ENCODE assay signal across 7 mouse cellular contexts in genomic region chr5:36869186-36869577, GRCm38 (mm10). TPM values are rescaled to one million over a fixed set of nuclear protein-coding genes. Genes with fewer than 3 reads are reported as not detected.
DNase-seq lines count a peak whose midpoint lies in the region; ATAC-seq and TF ChIP-seq lines count a peak whose summit lies in the region.

No protein-coding gene starts in this region.

- H3K4me1 ChIP-seq in lung, embryonic 14.5 days (ENCODE audit: insufficient read depth) = no peaks in the 10 kb centered on the region
- H3K4me1 ChIP-seq in cortical plate, adult 2 months (ENCODE audit: control insufficient read depth, insufficient read depth, low read length) = peaks cover 13% of the 10 kb centered on the region
- H3K4me1 ChIP-seq in hindbrain, embryonic 15.5 days (replicated peaks) = peaks cover 24% of the 10 kb centered on the region
- H3K4me1 ChIP-seq in small intestine, adult 2 months (ENCODE audit: control insufficient read depth, insufficient read depth, insufficient read length, low read length) = no peaks in the 10 kb centered on the region

- H3K4me2 ChIP-seq in lung, embryonic 14.5 days = peak overlapping the region; percentile 65; the same call in 1 of the 2 replicates
- peak overlapping the region; percentile 72 for H3K4me2 ChIP-seq in hindbrain, embryonic 15.5 days

- peak overlapping the region; percentile 36; the same call in 1 of the 2 replicates for H3K4me3 ChIP-seq in lung, embryonic 14.5 days (ENCODE audit: low read depth, low read length)
- H3K4me3 ChIP-seq in cortical plate, adult 2 months (ENCODE audit: insufficient read depth, low read length) = peak overlapping the region; percentile 96
- H3K4me3 ChIP-seq in hindbrain, embryonic 15.5 days = peak overlapping the region; percentile 67
- peak overlapping the region; percentile 12; the same call in 1 of the 2 replicates for H3K4me3 ChIP-seq in small intestine, adult 2 months (ENCODE audit: low read depth, low read length)

- no peak for TF ChIP-seq CTCF in lung, embryonic 14.5 days (IDR thresholded peaks at IDR 0.05; ENCODE audit: low read depth)
- no peak for TF ChIP-seq CTCF in cortical plate, adult 2 months (IDR thresholded peaks at IDR 0.05; ENCODE audit: extremely low read depth, insufficient read depth, low read length)
- TF ChIP-seq CTCF in small intestine, adult 2 months (IDR thresholded peaks at IDR 0.05; ENCODE audit: extremely low read depth, insufficient read length, insufficient replicate concordance, low read depth, low read length) = no peak

- H3K9me3 ChIP-seq in lung, embryonic 14.5 days (ENCODE audit: low read depth, low read length) = no peaks in the 10 kb centered on the region
- H3K9me3 ChIP-seq in hindbrain, embryonic 15.5 days = no peaks in the 10 kb centered on the region

- no peak overlapping the region for H3K9ac ChIP-seq in lung, embryonic 14.5 days
- H3K9ac ChIP-seq in hindbrain, embryonic 15.5 days = peak overlapping the region; percentile 86

- peaks cover 83% of the 10 kb centered on the region for H3K27me3 ChIP-seq in lung, embryonic 14.5 days (ENCODE audit: insufficient read depth, low read length)
- H3K27me3 ChIP-seq in hindbrain, embryonic 15.5 days = peaks cover 28% of the 10 kb centered on the region
- H3K27me3 ChIP-seq in small intestine, adult 2 months (ENCODE audit: control insufficient read depth, insufficient read depth, low read length) = peaks cover 34% of the 10 kb centered on the region

- H3K27ac ChIP-seq in lung, embryonic 14.5 days (ENCODE audit: low read depth) = no peak overlapping the region
- H3K27ac ChIP-seq in cortical plate, adult 2 months (ENCODE audit: insufficient read depth, low read length) = peak overlapping the region; percentile 97
- H3K27ac ChIP-seq in hindbrain, embryonic 15.5 days (replicated peaks) = peak overlapping the region; percentile 85
- H3K27ac ChIP-seq in small intestine, adult 2 months (ENCODE audit: insufficient read depth, low read depth, low read length) = no peak overlapping the region

- WGBS in lung, embryonic 14.5 days = 5% methylated on average over 7 of the region's 7 CpGs
- WGBS in hindbrain, embryonic 15.5 days = 3% methylated on average over 7 of the region's 7 CpGs
- 4% methylated on average over 7 of the region's 7 CpGs for WGBS in small intestine, adult 2 months

- no peak for ATAC-seq in lung, embryonic 14.5 days (ENCODE audit: insufficient read depth)
- ATAC-seq in hindbrain, embryonic 15.5 days (ENCODE audit: low FRiP score, low read depth) = peak; percentile 27

- TF ChIP-seq POLR2A in cortical plate, adult 2 months (IDR thresholded peaks at IDR 0.05; ENCODE audit: extremely low read depth, insufficient read depth, low read length) = no peak
- TF ChIP-seq POLR2A in small intestine, adult 2 months (IDR thresholded peaks at IDR 0.05; ENCODE audit: low read depth, low read length) = no peak

- DNase-seq in lung, embryonic 14.5 days = no peak
- no peak for DNase-seq in lung, postnatal 4 days
- DNase-seq in layer of hippocampus, postnatal 14 days (ENCODE audit: low spot score in 2 of 2) = no peak
- no peak for DNase-seq in gastrocnemius, postnatal 4 days (ENCODE audit: low spot score in 2 of 2)

- H3K36me3 ChIP-seq in lung, embryonic 14.5 days (ENCODE audit: insufficient read depth) = no peaks in the 10 kb centered on the region
- H3K36me3 ChIP-seq in hindbrain, embryonic 15.5 days = no peaks in the 10 kb centered on the region
- H3K36me3 ChIP-seq in small intestine, adult 2 months (ENCODE audit: control insufficient read depth, insufficient read depth, low read length) = no peaks in the 10 kb centered on the region

RNA-seq across cellular contexts. Expression of gene Ppp2r2c, which starts 0.9 kb away (rescaled TPM):
- polyA plus RNA-seq in lung, embryonic 14.5 days (2014; fragmentation: Nextera tagmentation; extraction: Ambion mirVana) = 0.07 and 0.22 TPM in 2 replicates
- 442 and 456 TPM in 2 replicates for polyA plus RNA-seq in cortical plate, adult 2 months (2012; rRNA removed)
- 63.0 and 72.5 TPM in 2 replicates for polyA plus RNA-seq in hindbrain, embryonic 15.5 days (2015; fragmentation: Nextera tagmentation; extraction: Ambion mirVana)
- 0.62 and 0.89 TPM in 2 replicates for polyA plus RNA-seq in small intestine, adult 2 months (2012; rRNA removed)
- 100 to 1,000 TPM; 355 to 364 TPM for total RNA-seq in layer of hippocampus, postnatal 14 days (2021)
- 1 to 10 TPM; 1.2 to 1.8 TPM for total RNA-seq in gastrocnemius, postnatal 4 days (2021)

RNA-seq across cellular contexts. Expression of gene Man2b2, which starts 38.7 kb away (rescaled TPM):
- polyA plus RNA-seq in lung, embryonic 14.5 days (2014; fragmentation: Nextera tagmentation; extraction: Ambion mirVana) = 11.3 and 14.9 TPM in 2 replicates
- polyA plus RNA-seq in cortical plate, adult 2 months (2012; rRNA removed) = 33.7 and 35.3 TPM in 2 replicates
- polyA plus RNA-seq in hindbrain, embryonic 15.5 days (2015; fragmentation: Nextera tagmentation; extraction: Ambion mirVana) = 12.8 and 13.4 TPM in 2 replicates
- polyA plus RNA-seq in small intestine, adult 2 months (2012; rRNA removed) = 57.4 and 104 TPM in 2 replicates
- total RNA-seq in layer of hippocampus, postnatal 14 days (2021) = 10 to 100 TPM; 19.6 to 20.1 TPM
- total RNA-seq in gastrocnemius, postnatal 4 days (2021) = 10 to 100 TPM; 19.6 to 20.8 TPM

Comparison
In these comparisons a context has a peak if more than half of its experiments do, and no peak if none do; other contexts are left out.
1. H3K27ac ChIP-seq: peak in cortical plate, adult 2 months (single experiment) and hindbrain, embryonic 15.5 days (single experiment); none in lung, embryonic 14.5 days (single experiment) and small intestine, adult 2 months (single experiment).
2. H3K4me3 ChIP-seq: peak in every context shown above with its lines; median percentile 96 in cortical plate, adult 2 months; 67 in hindbrain, embryonic 15.5 days; 36 in lung, embryonic 14.5 days; 12 in small intestine, adult 2 months.
3. RNA of gene Ppp2r2c, which starts 0.9 kb away (polyA plus RNA-seq): 442 to 456 TPM in cortical plate, adult 2 months and 63.0 to 72.5 TPM in hindbrain, embryonic 15.5 days; 0.62 to 0.89 TPM in small intestine, adult 2 months and 0.07 to 0.22 TPM in lung, embryonic 14.5 days; every median in the first group is over 10 times any median in the second.